8 mouse cellular contexts compared by ENCODE assay signal in genomic region chr3:30601610-30602064, GRCm38 (mm10). TPM values are rescaled to one million over a fixed set of nuclear protein-coding genes. Genes with fewer than 3 reads are reported as not detected.
A peak's percentile ranks its signal among the peaks of the same experiment; 100 is the strongest.
DNase-seq lines count a peak whose midpoint lies in the region; ATAC-seq and TF ChIP-seq lines count a peak whose summit lies in the region.

No protein-coding gene starts in this region.

- under 1% methylated on average over 13 of the region's 13 CpGs for WGBS in embryonic facial prominence, embryonic 12.5 days
- WGBS in intestine, embryonic 14.5 days = 1% methylated on average over 13 of the region's 13 CpGs

- H3K79me2 ChIP-seq in myocyte (ENCODE audit: control insufficient read depth, insufficient read depth) = peaks cover 11% of the 10 kb centered on the region

- H3K4me2 ChIP-seq in embryonic facial prominence, embryonic 12.5 days (replicated peaks) = peak overlapping the region; percentile 90
- H3K4me2 ChIP-seq in intestine, embryonic 14.5 days (ENCODE audit: low read length) = peak overlapping the region; percentile 95
- peak overlapping the region; percentile 79 for H3K4me2 ChIP-seq in myocyte (ENCODE audit: low read depth)

- intact Hi-C loops in left cerebral cortex, adult 2 months (cut with DNase I) = loop anchor here (2.0 to 5.0 kb wide), 5 partner anchors 191 to 1794 kb away; partner anchors contain the start of genes Phc3, Rpl22l1 and Sec62

- peak overlapping the region; percentile 42 for H3ac ChIP-seq in myocyte (ENCODE audit: control insufficient read depth, insufficient read length)

- H3K4me1 ChIP-seq in embryonic facial prominence, embryonic 12.5 days = peaks cover 13% of the 10 kb centered on the region
- H3K4me1 ChIP-seq in intestine, embryonic 14.5 days (replicated peaks; ENCODE audit: control insufficient read depth, insufficient read depth, low read length) = peaks cover 12% of the 10 kb centered on the region

- ATAC-seq in embryonic facial prominence, embryonic 12.5 days (ENCODE audit: insufficient number of reproducible peaks, insufficient read depth, low FRiP score, low TSS enrichment) = no peak
- no peak for ATAC-seq in intestine, embryonic 14.5 days (replicated peaks; ENCODE audit: low FRiP score, low TSS enrichment, low read depth)

- no peaks in the 10 kb centered on the region for H3K9me3 ChIP-seq in embryonic facial prominence, embryonic 12.5 days
- H3K9me3 ChIP-seq in intestine, embryonic 14.5 days (ENCODE audit: control insufficient read depth, low read length) = no peaks in the 10 kb centered on the region

- no peak for TF ChIP-seq CTCF in left cerebral cortex, adult 2 months (IDR thresholded peaks at IDR 0.05)

- DNase-seq in left cerebral cortex, adult 2 months (ENCODE audit: extremely low spot score in 1 of 2, low spot score in 2 of 2) = no peak
- no peak for DNase-seq in left cerebral cortex, adult 9 months (ENCODE audit: low spot score in 2 of 2)
- DNase-seq in intestine, embryonic 14.5 days (ENCODE audit: low spot score) = no peak
- DNase-seq in cerebellum, postnatal 14 days = no peak
- DNase-seq in urinary bladder, adult 2 months (ENCODE audit: low spot score) = no peak
- no peak for DNase-seq in thymus, postnatal 4 days

- no peak for TF ChIP-seq POLR2A in myocyte (IDR thresholded peaks at IDR 0.05; ENCODE audit: insufficient read length, low read depth)

- H3K4me3 ChIP-seq in left cerebral cortex, adult 2 months = peak overlapping the region; percentile 95
- H3K4me3 ChIP-seq in embryonic facial prominence, embryonic 12.5 days = peak overlapping the region; percentile 86
- peak overlapping the region; percentile 84 for H3K4me3 ChIP-seq in intestine, embryonic 14.5 days (ENCODE audit: low read depth, low read length)
- H3K4me3 ChIP-seq in myocyte = peak overlapping the region; percentile 71

- H3K27me3 ChIP-seq in embryonic facial prominence, embryonic 12.5 days = no peaks in the 10 kb centered on the region
- peaks cover 9% of the 10 kb centered on the region; the same call in 1 of the 2 replicates for H3K27me3 ChIP-seq in intestine, embryonic 14.5 days (replicated peaks; ENCODE audit: control insufficient read depth, insufficient read depth, low read length)
- no peaks in the 10 kb centered on the region for H3K27me3 ChIP-seq in myocyte (ENCODE audit: control insufficient read depth, insufficient read depth, insufficient read length)

- peak overlapping the region; percentile 84; the same call in 1 of the 2 replicates for H3K9ac ChIP-seq in embryonic facial prominence, embryonic 12.5 days
- H3K9ac ChIP-seq in intestine, embryonic 14.5 days (ENCODE audit: low read length) = peak overlapping the region; percentile 74; the same call in 1 of the 2 replicates

- peak overlapping the region; percentile 96 for H3K27ac ChIP-seq in left cerebral cortex, adult 2 months
- H3K27ac ChIP-seq in embryonic facial prominence, embryonic 12.5 days = peak overlapping the region; percentile 95
- H3K27ac ChIP-seq in intestine, embryonic 14.5 days (ENCODE audit: low read depth) = peak overlapping the region; percentile 86

- peaks cover 14% of the 10 kb centered on the region for H3K36me3 ChIP-seq in embryonic facial prominence, embryonic 12.5 days
- peaks cover 20% of the 10 kb centered on the region for H3K36me3 ChIP-seq in intestine, embryonic 14.5 days (ENCODE audit: control insufficient read depth, insufficient read depth, low read length)
- H3K36me3 ChIP-seq in myocyte (ENCODE audit: control insufficient read depth, insufficient read depth) = peaks cover 14% of the 10 kb centered on the region

TF ChIP-seq in myocyte, 11 proteins besides CTCF, POLR2A, EP300 and RAD21:
- TF ChIP-seq REST (IDR thresholded peaks at IDR 0.05; ENCODE audit: insufficient read depth, insufficient read length) = no peak
- TF ChIP-seq TCF3 (IDR thresholded peaks at IDR 0.05; ENCODE audit: insufficient read length, low read depth) = no peak
- TF ChIP-seq TCF12 (IDR thresholded peaks at IDR 0.05; ENCODE audit: insufficient read depth, poor library complexity, severe bottlenecking) = no peak
- no peak for TF ChIP-seq MYOD1 (IDR thresholded peaks at IDR 0.05; ENCODE audit: control insufficient read depth in 1 of 3, insufficient read length in 2 of 3, low read depth in 2 of 3)
- no peak for TF ChIP-seq POLR2AphosphoS2 (IDR thresholded peaks at IDR 0.05; ENCODE audit: insufficient read length, low read depth)
- TF ChIP-seq MYOG (IDR thresholded peaks at IDR 0.05; ENCODE audit: control insufficient read depth in 1 of 3, insufficient read depth in 1 of 3, insufficient read length in 2 of 3, low read depth in 2 of 3) = no peak
- TF ChIP-seq CEBPB (IDR thresholded peaks at IDR 0.05; ENCODE audit: insufficient read depth, poor library complexity, severe bottlenecking) = no peak
- TF ChIP-seq MAX (IDR thresholded peaks at IDR 0.05; ENCODE audit: low read depth) = no peak
- no peak for TF ChIP-seq USF1 (IDR thresholded peaks at IDR 0.05; ENCODE audit: low read depth)
- no peak for TF ChIP-seq E2F4 (IDR thresholded peaks at IDR 0.05; ENCODE audit: insufficient read depth)
- no peak for TF ChIP-seq SRF (IDR thresholded peaks at IDR 0.05; ENCODE audit: control insufficient read depth, insufficient read length, low read depth)

RNA-seq across cellular contexts. Expression of gene Mynn, which starts 0.2 kb away (rescaled TPM):
- total RNA-seq in left cerebral cortex, adult 2 months (2021) = 10 to 100 TPM; 15.2 to 16.6 TPM
- 35.9 and 37.5 TPM in 2 replicates for polyA plus RNA-seq in embryonic facial prominence, embryonic 12.5 days (2016; fragmentation: Nextera tagmentation; extraction: Ambion mirVana)
- 26.7 and 28.7 TPM in 2 replicates for polyA plus RNA-seq in intestine, embryonic 14.5 days (2014; fragmentation: Nextera tagmentation; extraction: Ambion mirVana)
- polyA plus RNA-seq in myocyte (2012; fragmentation: generic; extraction: Trizol) = 4.7 TPM
- 18.3 and 22.5 TPM in 2 replicates for polyA plus RNA-seq in urinary bladder, adult 2 months (2012; rRNA removed)

RNA-seq across cellular contexts. Expression of gene Actrt3, which starts 1.9 kb away (rescaled TPM):
- 1 to 10 TPM; 1.0 to 1.3 TPM for total RNA-seq in left cerebral cortex, adult 2 months (2021)
- 0.11 TPM in 1 of 2 replicates, not detected in the other for polyA plus RNA-seq in embryonic facial prominence, embryonic 12.5 days (2016; fragmentation: Nextera tagmentation; extraction: Ambion mirVana)
- polyA plus RNA-seq in intestine, embryonic 14.5 days (2014; fragmentation: Nextera tagmentation; extraction: Ambion mirVana) = 0.09 and 0.23 TPM in 2 replicates
- not detected for polyA plus RNA-seq in myocyte (2012; fragmentation: generic; extraction: Trizol)
- not detected in 2 replicates for polyA plus RNA-seq in urinary bladder, adult 2 months (2012; rRNA removed)

RNA-seq across cellular contexts. Expression of gene Lrriq4, which starts 42.7 kb away (rescaled TPM):
- not detected for total RNA-seq in left cerebral cortex, adult 2 months (2021)
- polyA plus RNA-seq in embryonic facial prominence, embryonic 12.5 days (2016; fragmentation: Nextera tagmentation; extraction: Ambion mirVana) = not detected in 2 replicates
- polyA plus RNA-seq in intestine, embryonic 14.5 days (2014; fragmentation: Nextera tagmentation; extraction: Ambion mirVana) = not detected in 2 replicates
- polyA plus RNA-seq in myocyte (2012; fragmentation: generic; extraction: Trizol) = not detected
- 0.06 TPM in 1 of 2 replicates, not detected in the other for polyA plus RNA-seq in urinary bladder, adult 2 months (2012; rRNA removed)

RNA-seq across cellular contexts. Expression of gene Lrrc34, which starts 46.0 kb away (rescaled TPM):
- total RNA-seq in left cerebral cortex, adult 2 months (2021) = not detected
- 1.4 and 2.0 TPM in 2 replicates for polyA plus RNA-seq in embryonic facial prominence, embryonic 12.5 days (2016; fragmentation: Nextera tagmentation; extraction: Ambion mirVana)
- polyA plus RNA-seq in intestine, embryonic 14.5 days (2014; fragmentation: Nextera tagmentation; extraction: Ambion mirVana) = 0.49 and 0.60 TPM in 2 replicates
- polyA plus RNA-seq in myocyte (2012; fragmentation: generic; extraction: Trizol) = not detected
- 0.25 and 0.27 TPM in 2 replicates for polyA plus RNA-seq in urinary bladder, adult 2 months (2012; rRNA removed)

RNA-seq across cellular contexts. Expression of gene Mecom, which starts 53.8 kb away (rescaled TPM):
- 1 to 10 TPM; 2.1 to 4.1 TPM for total RNA-seq in left cerebral cortex, adult 2 months (2021)
- polyA plus RNA-seq in embryonic facial prominence, embryonic 12.5 days (2016; fragmentation: Nextera tagmentation; extraction: Ambion mirVana) = 37.4 and 39.6 TPM in 2 replicates
- polyA plus RNA-seq in intestine, embryonic 14.5 days (2014; fragmentation: Nextera tagmentation; extraction: Ambion mirVana) = 15.2 and 17.6 TPM in 2 replicates
- 1.8 TPM for polyA plus RNA-seq in myocyte (2012; fragmentation: generic; extraction: Trizol)
- polyA plus RNA-seq in urinary bladder, adult 2 months (2012; rRNA removed) = 48.8 and 53.3 TPM in 2 replicates
